Mouse (Mus musculus) kidney, postnatal 14 days (tissue): ENCODE data around the gene Fbxo22.

ENCODE experiments used
- DNase-seq: peaks from one replicate; pipeline ENCODE4 v3.0.0; 2022; ENCODE audit warnings: mixed read lengths

The Fbxo22 gene

GRCm38 (mm10) chr9:55208790-55209481 is at the start of gene Fbxo22:
Gene Fbxo22, plus strand, starts transcription at chr9:55208925.
- DNase-seq = peak; percentile 92

- no peak for DNase-seq
These were observed 37.9 kb upstream of the Fbxo22 start for GRCm38 (mm10) chr9:55170655-55171412.

GRCm38 (mm10) chr9:55172195-55172685 is 36.5 kb upstream of the Fbxo22 start:
- DNase-seq = no peak

- no peak for DNase-seq
These were observed 34.5 kb upstream of the Fbxo22 start for GRCm38 (mm10) chr9:55174235-55174634.

- DNase-seq = no peak
These were observed 12.8 kb upstream of the Fbxo22 start for GRCm38 (mm10) chr9:55195876-55196275.

- no peak for DNase-seq
These were observed 10.5 kb upstream of the Fbxo22 start for GRCm38 (mm10) chr9:55198260-55198659.

- no peak for DNase-seq
These were observed 9.4 kb upstream of the Fbxo22 start for GRCm38 (mm10) chr9:55199348-55199747.

- no peak for DNase-seq
These were observed 301 bp upstream of the Fbxo22 start for GRCm38 (mm10) chr9:55208458-55208789.

- DNase-seq = peak; percentile 26
These were observed 2.9 kb downstream of the Fbxo22 start for GRCm38 (mm10) chr9:55211611-55212010.

GRCm38 (mm10) chr9:55213396-55213795 is 4.7 kb downstream of the Fbxo22 start:
- no peak for DNase-seq

GRCm38 (mm10) chr9:55215056-55215455 is 6.3 kb downstream of the Fbxo22 start:
- DNase-seq = no peak

- no peak for DNase-seq
These were observed 6.9 kb downstream of the Fbxo22 start for GRCm38 (mm10) chr9:55215648-55216047.

- DNase-seq = no peak
These were observed 7.4 kb downstream of the Fbxo22 start for GRCm38 (mm10) chr9:55216078-55216477.

- DNase-seq = no peak
These were observed 8.7 kb downstream of the Fbxo22 start for GRCm38 (mm10) chr9:55217381-55217780.

GRCm38 (mm10) chr9:55225165-55225737 is 16.5 kb downstream of the Fbxo22 start:
- no peak for DNase-seq

- no peak for DNase-seq
These were observed 17.5 kb downstream of the Fbxo22 start for GRCm38 (mm10) chr9:55226251-55226650.

- no peak for DNase-seq
These were observed 19.4 kb downstream of the Fbxo22 start for GRCm38 (mm10) chr9:55228149-55228548.

- no peak for DNase-seq
These were observed 20.3 kb downstream of the Fbxo22 start for GRCm38 (mm10) chr9:55229010-55229409.

- DNase-seq = peak; percentile 34
These were observed 22.8 kb downstream of the Fbxo22 start for GRCm38 (mm10) chr9:55231544-55231943.

- no peak for DNase-seq
These were observed 23.4 kb downstream of the Fbxo22 start for GRCm38 (mm10) chr9:55232110-55232509.

- DNase-seq = no peak
These were observed 23.9 kb downstream of the Fbxo22 start for GRCm38 (mm10) chr9:55232586-55232985.

GRCm38 (mm10) chr9:55233076-55233475 is 24.4 kb downstream of the Fbxo22 start:
- DNase-seq = peak; percentile 59

GRCm38 (mm10) chr9:55236235-55237165 is 27.8 kb downstream of the Fbxo22 start:
- DNase-seq = no peak
